Mouse (Mus musculus) kidney, adult 9 months (tissue): ENCODE measurements around the gene G6pc3.

Source experiments
- DNase-seq: peaks from one replicate; pipeline ENCODE4 v3.0.0; 2022

The G6pc3 gene

GRCm38 (mm10) chr11:102219994-102220346, 30.6 kb downstream of the G6pc3 start:
- DNase-seq = peak; percentile 52

- DNase-seq = no peak
Observed at GRCm38 (mm10) chr11:102220451-102220850, 31.0 kb downstream of the G6pc3 start.

- no peak for DNase-seq
Observed at GRCm38 (mm10) chr11:102221243-102221953, 32.0 kb downstream of the G6pc3 start.

GRCm38 (mm10) chr11:102221954-102222351, 32.5 kb downstream of the G6pc3 start:
- peak; percentile 70 for DNase-seq

GRCm38 (mm10) chr11:102223166-102223565, 33.7 kb downstream of the G6pc3 start:
- peak; percentile 61 for DNase-seq

- DNase-seq = no peak
Observed at GRCm38 (mm10) chr11:102224686-102225085, 35.3 kb downstream of the G6pc3 start.

- no peak for DNase-seq
Observed at GRCm38 (mm10) chr11:102225221-102225620, 35.8 kb downstream of the G6pc3 start.

- DNase-seq = no peak
Observed at GRCm38 (mm10) chr11:102226067-102226978, 36.9 kb downstream of the G6pc3 start.

- DNase-seq = no peak
Observed at GRCm38 (mm10) chr11:102227270-102228190, 38.1 kb downstream of the G6pc3 start.

GRCm38 (mm10) chr11:102228191-102228545, 38.7 kb downstream of the G6pc3 start:
- no peak for DNase-seq

GRCm38 (mm10) chr11:102228646-102229268, 39.3 kb downstream of the G6pc3 start:
- DNase-seq = no peak

- peak; percentile 42 for DNase-seq
Observed at GRCm38 (mm10) chr11:102229331-102229953, 40.0 kb downstream of the G6pc3 start.

- DNase-seq = peak; percentile 99
Observed at GRCm38 (mm10) chr11:102230006-102230741, 40.8 kb downstream of the G6pc3 start, which contains the start of gene Hdac5. Gene Hdac5, minus strand, starts transcription at chr11:102230166.

GRCm38 (mm10) chr11:102236022-102236421, 46.6 kb downstream of the G6pc3 start:
- no peak for DNase-seq

- DNase-seq = no peak
Observed at GRCm38 (mm10) chr11:102240636-102241035, 51.2 kb downstream of the G6pc3 start.

- DNase-seq = peak; percentile 65
Observed at GRCm38 (mm10) chr11:102241246-102241645, 51.8 kb downstream of the G6pc3 start.

GRCm38 (mm10) chr11:102241874-102242273, 52.5 kb downstream of the G6pc3 start:
- DNase-seq = no peak
